Mouse (Mus musculus) kidney, postnatal 10 days (tissue): Measurements from ENCODE around the gene Syt13.

Experiments
- DNase-seq: peaks from one replicate; pipeline ENCODE4 v3.0.0; 2021; ENCODE audit warnings: mixed read lengths

The Syt13 gene

DNA sequence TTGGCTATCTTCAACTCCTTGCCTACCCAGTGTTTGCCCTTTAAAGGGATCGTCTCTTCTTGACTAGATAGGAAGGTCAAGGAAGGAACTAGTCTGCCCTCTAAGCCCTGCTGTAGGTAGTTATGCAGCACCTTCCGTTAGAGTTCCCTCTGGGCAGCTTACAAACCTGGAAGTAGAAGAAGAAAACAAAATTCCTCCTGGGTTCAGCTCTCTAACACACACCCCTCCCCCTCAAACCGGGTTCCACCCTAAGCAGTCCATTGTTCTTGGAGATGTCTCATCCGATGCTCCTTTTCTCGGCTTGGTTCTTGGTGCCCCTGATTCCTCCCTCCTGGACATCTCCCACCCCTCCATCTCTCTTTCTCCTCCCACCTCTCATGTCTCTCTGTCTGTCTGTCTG lies 14.8 kb downstream of the Syt13 start:
- no peak for DNase-seq

DNA sequence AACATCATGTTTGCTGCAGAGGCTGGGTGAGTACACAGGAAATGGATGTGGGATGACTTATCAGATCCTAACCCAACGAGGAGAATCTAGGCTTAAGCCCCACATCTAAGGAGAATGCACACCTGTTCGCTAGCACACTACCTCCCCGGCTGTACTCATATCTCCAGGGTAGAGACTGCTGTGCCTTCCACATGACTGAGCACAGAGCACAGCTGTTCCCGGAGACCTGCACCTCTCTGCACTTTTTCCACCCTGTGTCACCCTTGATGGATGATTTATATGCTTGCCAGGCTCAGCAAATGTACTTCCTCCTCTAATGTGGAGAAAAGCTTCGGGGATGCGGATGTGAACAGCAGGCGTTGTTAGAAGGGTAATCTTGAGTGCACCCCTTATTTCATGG lies 16.2 kb downstream of the Syt13 start:
- DNase-seq = no peak

DNA sequence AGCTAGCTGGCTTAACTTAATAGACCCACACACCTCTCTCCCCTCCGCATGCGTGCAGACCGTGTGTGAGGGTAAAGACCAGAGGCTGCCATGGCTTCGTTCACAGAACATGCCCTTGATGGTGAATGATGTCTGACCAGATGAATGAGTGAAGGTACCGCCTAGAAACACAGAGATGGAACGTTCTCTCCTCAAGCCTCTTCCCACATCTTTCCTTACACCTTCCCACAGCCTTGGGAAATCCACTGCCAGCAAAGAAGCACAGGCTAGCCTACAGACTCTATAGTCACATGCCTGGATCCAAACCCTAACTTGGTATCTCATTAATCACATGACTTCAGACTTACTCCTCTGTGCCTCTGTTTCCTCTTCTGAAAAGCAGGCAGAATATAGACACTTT lies 18.5 kb downstream of the Syt13 start:
- DNase-seq = no peak

DNA sequence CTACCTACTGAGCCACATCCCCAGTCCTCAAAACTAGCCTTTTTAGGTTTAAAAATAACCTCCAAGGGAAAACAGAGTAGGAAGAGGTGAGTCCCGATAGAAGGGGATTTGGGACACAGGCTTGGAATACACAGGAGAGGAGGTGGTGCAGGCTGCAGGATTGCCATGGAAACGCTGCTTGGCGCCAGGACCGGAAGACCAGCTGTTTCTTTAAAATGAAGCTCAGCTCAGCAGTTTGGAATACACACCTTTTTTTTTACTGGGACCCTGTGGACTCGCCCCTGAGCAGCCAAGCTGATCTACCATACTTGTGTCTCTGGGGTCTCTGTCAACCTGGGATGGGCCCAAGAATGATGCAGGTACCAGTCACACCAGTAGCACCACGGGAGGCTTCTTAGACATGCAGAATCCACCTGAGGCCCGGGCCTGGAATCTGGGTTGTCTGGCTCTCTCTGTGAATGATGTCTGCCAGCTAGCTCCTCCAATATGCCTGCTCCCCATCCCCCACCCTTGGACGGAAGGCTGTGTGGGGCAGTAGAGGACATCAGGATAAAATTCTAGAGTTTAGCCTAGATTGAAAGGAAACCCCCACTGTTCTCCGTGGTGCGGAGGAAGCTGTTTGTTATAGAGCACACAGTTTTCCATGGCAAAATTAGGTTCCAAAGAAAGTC lies 19.5 kb downstream of the Syt13 start:
- peak; percentile 42 for DNase-seq

- DNase-seq = no peak
Observed at GRCm38 (mm10) chr2:92935483-92935882, 20.6 kb downstream of the Syt13 start.

GRCm38 (mm10) chr2:92938063-92938462 lies 23.2 kb downstream of the Syt13 start:
- no peak for DNase-seq

DNA sequence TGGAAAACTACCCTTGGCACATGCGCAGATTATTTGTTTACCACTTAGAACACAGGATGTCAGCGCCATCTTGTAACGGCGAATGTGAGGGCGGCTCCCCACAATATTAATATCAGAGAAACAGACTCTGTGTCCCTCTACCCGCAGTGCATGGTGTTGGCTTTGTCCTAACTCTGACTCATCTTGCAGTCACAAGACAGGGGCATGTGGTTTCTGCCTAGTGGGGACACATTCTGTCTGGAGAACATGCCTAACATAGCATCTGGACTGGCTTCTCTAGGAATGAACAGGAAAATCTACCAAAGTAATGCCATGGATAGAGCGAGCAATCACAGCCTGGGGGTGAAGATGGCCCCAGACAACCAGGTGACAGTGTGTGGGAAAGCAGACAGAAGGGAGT lies 23.9 kb downstream of the Syt13 start:
- no peak for DNase-seq

GRCm38 (mm10) chr2:92940963-92941362 lies 26.1 kb downstream of the Syt13 start:
- DNase-seq = no peak

GRCm38 (mm10) chr2:92941463-92941862 lies 26.6 kb downstream of the Syt13 start:
- no peak for DNase-seq

GRCm38 (mm10) chr2:92943406-92943805 lies 28.5 kb downstream of the Syt13 start:
- no peak for DNase-seq

DNA sequence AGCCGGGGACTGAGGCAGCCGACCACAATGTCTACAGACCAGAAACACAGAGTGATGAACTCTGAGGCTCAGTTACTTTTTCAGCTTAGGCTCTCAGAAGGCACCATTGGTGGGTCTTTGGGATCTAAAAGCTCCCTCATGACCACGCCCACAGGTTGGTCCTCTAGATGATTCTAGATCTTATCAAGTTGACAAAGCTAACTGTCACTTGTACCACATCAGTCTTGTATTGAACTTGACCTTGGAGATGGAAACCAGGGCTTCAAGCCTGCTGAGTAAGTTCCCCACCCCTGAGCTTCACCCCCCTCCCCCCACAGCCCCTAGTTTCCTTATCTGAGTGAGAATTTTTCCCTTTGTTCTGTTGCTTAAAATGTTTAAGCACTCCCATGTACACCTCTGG lies 29.5 kb downstream of the Syt13 start:
- no peak for DNase-seq

- no peak for DNase-seq
Observed at GRCm38 (mm10) chr2:92945125-92945746, 30.3 kb downstream of the Syt13 start.

- DNase-seq = no peak
Observed at GRCm38 (mm10) chr2:92945824-92946598, 31.1 kb downstream of the Syt13 start.

DNA sequence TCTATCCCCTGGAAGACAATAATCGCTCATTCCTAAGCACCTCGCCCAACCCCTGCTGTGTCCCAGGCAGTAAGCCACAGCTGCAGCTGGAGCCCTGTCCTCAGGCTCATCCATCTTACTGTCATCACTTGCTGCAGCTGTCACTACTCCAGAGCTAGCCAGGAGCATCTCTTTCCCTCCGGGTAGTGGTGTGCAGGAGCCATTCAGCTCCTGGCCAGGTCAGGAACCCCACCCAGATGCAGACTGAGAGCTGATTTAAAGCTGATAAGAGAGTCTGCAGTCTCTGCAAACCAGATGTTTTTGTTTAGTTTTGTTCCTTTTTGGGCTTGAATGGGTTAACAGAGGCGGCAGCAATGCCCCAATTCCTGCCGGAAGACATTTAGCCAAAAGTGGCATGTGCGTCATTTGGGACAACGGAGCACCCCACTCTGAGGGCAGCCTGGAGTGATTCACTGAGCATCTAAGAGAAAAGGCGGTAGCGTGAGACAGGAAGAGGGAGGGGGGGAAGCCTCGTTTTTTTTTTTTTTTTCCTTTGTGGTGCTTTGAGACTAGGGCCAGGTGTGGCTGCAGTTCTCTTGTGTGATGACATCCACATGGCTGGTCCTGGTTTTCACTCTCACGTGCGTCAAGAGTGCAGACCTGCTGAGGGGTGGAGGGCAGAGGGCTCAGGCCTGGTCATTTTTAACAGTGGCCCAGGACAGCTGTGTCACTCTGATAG lies 33.2 kb downstream of the Syt13 start:
- DNase-seq = peak; percentile 52

GRCm38 (mm10) chr2:92948699-92949300 lies 33.9 kb downstream of the Syt13 start:
- no peak for DNase-seq

- DNase-seq = no peak
Observed at GRCm38 (mm10) chr2:92949518-92949917, 34.6 kb downstream of the Syt13 start.

DNA sequence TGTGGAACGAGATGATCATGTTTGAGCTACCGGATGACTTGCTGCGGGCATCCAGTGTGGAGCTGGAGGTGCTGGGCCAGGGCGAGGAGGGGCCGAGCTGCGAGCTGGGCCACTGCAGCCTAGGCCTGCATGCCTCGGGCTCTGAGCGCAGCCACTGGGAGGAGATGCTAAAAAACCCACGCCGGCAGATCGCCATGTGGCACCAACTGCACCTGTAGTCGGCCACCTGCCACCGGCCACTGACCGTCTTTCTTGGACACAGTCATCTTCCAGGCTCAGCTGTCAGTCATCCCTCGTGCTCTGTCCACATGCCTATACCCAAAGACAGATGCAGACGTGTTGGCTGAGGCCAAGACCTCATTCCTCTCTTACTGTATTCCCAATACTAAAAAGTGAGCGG lies 38.6 kb downstream of the Syt13 start:
- DNase-seq = no peak

GRCm38 (mm10) chr2:92954404-92955114 lies 39.7 kb downstream of the Syt13 start:
- DNase-seq = peak; percentile 83

DNA sequence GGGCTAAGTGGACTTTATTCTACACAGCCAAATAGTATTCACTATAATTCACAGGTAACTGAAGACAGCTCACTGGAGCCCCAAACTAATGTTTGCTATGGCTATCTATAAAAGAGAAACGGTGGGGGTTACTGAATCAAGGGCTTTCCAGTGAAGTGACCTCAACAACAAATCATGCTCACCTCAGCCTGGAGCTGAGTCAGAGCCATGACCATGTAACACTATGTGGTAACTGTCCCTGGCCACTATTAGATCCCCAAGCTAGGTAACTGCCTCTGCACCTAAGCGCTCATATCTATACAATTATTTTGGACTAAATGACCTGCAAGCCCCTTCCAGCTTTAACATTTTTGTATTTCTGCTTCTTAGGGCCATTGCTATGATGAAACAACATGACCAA lies 42.0 kb downstream of the Syt13 start:
- DNase-seq = no peak

DNA sequence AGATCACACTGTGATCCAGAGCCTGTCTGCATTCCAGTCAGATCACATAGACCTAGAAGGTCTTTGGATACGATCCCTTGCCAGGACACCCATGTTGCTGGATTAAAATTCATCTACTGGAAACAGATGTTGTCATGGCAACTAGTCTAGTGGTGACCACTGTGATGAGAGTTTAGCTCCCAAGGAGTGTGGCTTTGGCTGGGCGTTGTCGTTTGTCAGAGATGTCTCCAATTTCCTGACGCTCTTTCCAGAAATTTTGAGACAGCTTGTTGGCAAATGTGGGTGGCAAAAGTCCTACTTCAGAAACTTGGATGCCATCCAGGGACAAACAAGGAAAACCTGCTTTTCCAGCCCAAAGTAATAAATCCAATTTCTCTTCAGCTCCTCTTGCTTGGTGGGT lies 43.7 kb downstream of the Syt13 start:
- DNase-seq = no peak

- DNase-seq = no peak
Observed at GRCm38 (mm10) chr2:92964345-92964744, 49.4 kb downstream of the Syt13 start.

DNA sequence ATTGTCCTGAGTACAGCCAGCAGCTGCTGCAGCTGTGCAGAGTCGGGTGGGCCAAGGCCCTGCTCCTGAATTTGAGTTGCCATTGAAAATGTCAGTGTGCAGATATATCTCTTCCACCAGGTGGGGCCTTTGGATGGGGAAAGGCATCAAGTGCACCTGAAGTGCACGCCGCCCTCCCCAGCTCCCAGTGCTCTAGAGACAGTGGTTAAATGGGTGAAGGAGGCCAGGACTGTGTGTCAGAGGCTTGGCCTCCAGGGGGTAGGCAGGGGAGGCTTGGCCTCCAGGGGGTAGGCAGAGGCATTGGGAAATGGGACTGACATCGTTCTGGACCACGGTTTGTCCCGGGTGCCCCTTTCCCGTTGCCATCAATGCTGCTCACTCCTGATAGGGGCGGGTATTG lies 51.4 kb downstream of the Syt13 start:
- DNase-seq = no peak
